Mouse (Mus musculus) thymus, adult 2 months (tissue): ENCODE measurements around the gene Pex14.

Experiments
- CTCF ChIP-seq: fragments of 200-500 bp; IDR thresholded peaks from 2 replicates; pipeline ENCODE4 v1.5.1; 2012; ENCODE audit warnings: mild to moderate bottlenecking, control low read depth, low read length, moderate library complexity, borderline replicate concordance; ENCODE audit not compliant: control insufficient read depth, poor library complexity, insufficient read depth; ENCODE audit errors: extremely low read depth
- POLR2A ChIP-seq: fragments of 200-500 bp; IDR thresholded peaks from 2 replicates; pipeline ENCODE4 v1.6.1; 2012; ENCODE audit warnings: mild to moderate bottlenecking, low read length, control low read depth, moderate library complexity; ENCODE audit not compliant: control insufficient read depth, poor library complexity, insufficient read depth; ENCODE audit errors: extremely low read depth

DNA sequence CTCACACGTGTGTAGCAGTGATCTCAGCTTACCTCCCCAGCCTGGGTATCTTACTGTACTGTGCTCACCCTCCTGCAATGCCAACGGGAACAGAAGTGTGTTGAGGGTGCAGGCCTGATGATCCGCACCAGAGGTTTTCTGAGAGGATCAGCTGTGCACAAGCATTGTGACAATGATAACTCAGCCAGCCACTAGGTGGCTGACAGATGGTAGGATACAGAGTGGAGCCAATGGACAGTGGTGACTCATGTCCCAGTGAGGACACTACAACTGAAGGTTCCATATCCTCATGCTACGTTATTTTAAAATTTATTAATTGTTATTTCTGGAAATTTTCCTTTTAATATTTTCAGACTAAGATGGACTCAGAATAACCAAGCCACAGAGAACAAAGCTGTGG is 68.2 kb downstream of the Pex14 start:
- no peak for TF ChIP-seq CTCF
- TF ChIP-seq POLR2A = no peak
